Mouse (Mus musculus) cortical plate, adult 2 months (tissue): ENCODE measurements around the gene Trak2.

ENCODE experiments used
- CTCF ChIP-seq: fragments of 200-500 bp; IDR thresholded peaks from 2 replicates; pipeline ENCODE4 v1.5.1; 2011; ENCODE audit warnings: mild to moderate bottlenecking, control low read depth, low read length; ENCODE audit not compliant: insufficient read depth; ENCODE audit errors: extremely low read depth
- POLR2A ChIP-seq: fragments of 200-500 bp; IDR thresholded peaks from 2 replicates; pipeline ENCODE4 v1.6.1; 2011; ENCODE audit warnings: mild to moderate bottlenecking, low read length, control low read depth; ENCODE audit not compliant: insufficient read depth; ENCODE audit errors: extremely low read depth

- TF ChIP-seq CTCF: no peak
- TF ChIP-seq POLR2A: no peak
Measured at GRCm38 (mm10) chr1:58962418-58962817, 10.8 kb downstream of the Trak2 start.
